Mouse (Mus musculus): ENCODE measurements around the gene Ghsr.

DNA sequence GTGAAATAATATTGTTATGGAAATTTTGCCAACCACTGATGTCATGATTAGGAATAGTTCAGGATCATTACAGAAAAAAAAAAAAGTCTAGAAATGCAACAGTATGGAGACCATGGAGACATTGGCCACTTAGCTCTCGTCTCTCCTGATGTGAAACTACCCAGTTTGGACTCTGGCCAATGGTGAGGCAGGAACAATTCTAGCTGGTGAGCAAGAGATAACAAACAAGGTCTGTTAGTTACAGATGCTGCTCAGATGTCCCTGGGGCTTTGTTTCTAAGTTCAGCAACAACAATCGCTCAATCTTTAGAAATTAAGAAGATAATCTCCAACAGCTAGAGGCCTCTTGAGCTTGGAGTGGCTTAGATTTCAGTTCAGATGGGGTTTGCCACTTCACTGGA, 37.4 kb downstream of the Ghsr start:
- no peak for TF ChIP-seq POLR2A (IDR thresholded peaks at IDR 0.05; ENCODE audit: low read depth, low read length)
- TF ChIP-seq CTCF (conservative IDR thresholded peaks at IDR 0.05 in 1 of 2, IDR thresholded peaks at IDR 0.05 in 1 of 2; ENCODE audit: low read depth in 2 of 2, low read length in 2 of 2), result no peak
- TF ChIP-seq MAX (IDR thresholded peaks at IDR 0.05; ENCODE audit: low read length), result no peak
- no peak for TF ChIP-seq NRF1 (IDR thresholded peaks at IDR 0.05; ENCODE audit: low read depth, low read length)
- no peak for TF ChIP-seq EP300 (IDR thresholded peaks at IDR 0.05; ENCODE audit: low read length)
- no peak for TF ChIP-seq ZKSCAN1 (IDR thresholded peaks at IDR 0.05; ENCODE audit: borderline replicate concordance, low read depth, low read length)
- TF ChIP-seq MEF2A (IDR thresholded peaks at IDR 0.05; ENCODE audit: borderline replicate concordance, low read depth, low read length), result no peak
- TF ChIP-seq NELFE (IDR thresholded peaks at IDR 0.05; ENCODE audit: low read depth, low read length), result no peak
- no peak for TF ChIP-seq HCFC1 (IDR thresholded peaks at IDR 0.05; ENCODE audit: low read depth, low read length)
- TF ChIP-seq ZNF384 (IDR thresholded peaks at IDR 0.05; ENCODE audit: low read depth, low read length), result no peak
- TF ChIP-seq MYC (IDR thresholded peaks at IDR 0.05; ENCODE audit: low read depth, low read length), result no peak

All from CH12.LX (cell line).